Mouse (Mus musculus): ENCODE data around the gene Gm28043.

DNA sequence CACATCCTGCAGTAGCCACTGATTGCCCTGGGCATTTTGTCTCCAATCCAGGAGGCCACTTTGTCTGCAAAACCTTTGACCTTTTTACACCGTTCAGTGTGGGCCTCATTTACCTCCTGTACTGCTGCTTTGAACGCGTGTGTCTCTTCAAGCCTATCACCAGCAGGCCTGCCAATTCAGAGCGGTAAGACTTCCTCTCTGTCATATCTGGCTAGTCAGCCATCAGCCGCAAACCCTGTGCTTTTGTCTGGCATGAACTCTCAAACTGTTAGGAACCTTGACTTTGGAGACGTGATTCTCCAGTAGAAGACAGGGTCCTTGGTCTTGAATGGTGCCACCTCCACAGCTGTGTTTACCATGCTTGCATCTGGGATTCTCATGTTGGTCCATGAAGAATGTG, 75.6 kb downstream of the Gm28043 start:
- TF ChIP-seq CTCF (IDR thresholded peaks at IDR 0.05; ENCODE audit: extremely low read depth, insufficient read length, insufficient replicate concordance, low read depth, low read length) (no peak), POLR2A (IDR thresholded peaks at IDR 0.05; ENCODE audit: low read depth, low read length) (no peak)

All from small intestine, adult 2 months (tissue).